Mouse (Mus musculus): ENCODE data around the gene Gm45799. TPM values are rescaled to one million over a fixed set of nuclear protein-coding genes. Genes with fewer than 3 reads are reported as not detected.

Gene Gm45799
- polyA plus RNA-seq (2016; fragmentation: Nextera tagmentation; extraction: Ambion mirVana) = 9.3 and 11.3 TPM in 2 replicates

DNA sequence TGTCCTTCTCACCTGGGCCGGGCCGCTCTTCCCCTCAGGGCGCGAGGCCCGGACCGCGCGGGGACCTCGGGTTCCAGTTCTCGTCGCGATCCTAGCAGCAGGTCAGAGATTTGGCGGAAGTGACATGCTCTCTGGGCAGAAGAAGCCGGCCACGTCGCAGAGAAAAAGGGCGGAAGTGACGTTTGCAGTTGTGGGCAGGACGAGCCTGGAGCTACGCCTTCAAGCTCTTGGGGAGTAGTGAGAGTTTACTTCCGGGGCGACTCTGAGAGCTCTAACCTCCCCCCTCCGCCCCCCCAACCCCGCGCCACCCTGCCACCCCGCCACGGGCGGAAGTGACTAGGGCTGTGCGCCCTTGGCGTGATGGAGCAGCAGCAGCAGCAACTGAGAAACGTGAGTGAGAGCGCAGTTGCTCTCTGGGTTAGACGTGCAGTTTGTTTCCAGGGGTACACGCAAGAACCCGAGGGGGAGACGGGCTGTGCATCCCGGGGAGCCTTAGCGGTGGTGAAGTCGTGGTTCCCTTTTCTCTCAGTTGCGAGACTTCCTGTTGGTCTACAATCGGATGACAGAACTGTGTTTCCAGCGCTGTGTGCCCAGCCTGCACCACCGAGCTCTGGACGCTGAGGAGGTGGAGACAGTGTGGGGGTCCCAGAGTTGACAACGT is at the start of gene Gm45799, which contains the start of gene Arfip2:
Gene Gm45799 (plus strand): TSS at position 320 of the 661 bp plus-strand sequence.
Gene Arfip2 (minus strand): TSS at position 184 of the 661 bp plus-strand sequence.
- peak within 1 kb of the TSS; percentile 82 for H3K4me2 ChIP-seq (replicated peaks)
- WGBS = under 1% methylated on average over 44 of the region's 45 CpGs
- H3K9ac ChIP-seq = peak within 1 kb of the TSS; percentile 89
- H3K4me1 ChIP-seq = peaks cover 25% of the 10 kb centered on the region
- no peaks in the 10 kb centered on the region for H3K27me3 ChIP-seq
- H3K9me3 ChIP-seq (replicated peaks) = no peaks in the 10 kb centered on the region
- H3K4me3 ChIP-seq = peak within 1 kb of the TSS; percentile 71
- peaks cover 33% of the 10 kb centered on the region for H3K36me3 ChIP-seq
- ATAC-seq (ENCODE audit: low FRiP score) = peak; percentile 97
- peak within 1 kb of the TSS; percentile 73 for H3K27ac ChIP-seq

DNA sequence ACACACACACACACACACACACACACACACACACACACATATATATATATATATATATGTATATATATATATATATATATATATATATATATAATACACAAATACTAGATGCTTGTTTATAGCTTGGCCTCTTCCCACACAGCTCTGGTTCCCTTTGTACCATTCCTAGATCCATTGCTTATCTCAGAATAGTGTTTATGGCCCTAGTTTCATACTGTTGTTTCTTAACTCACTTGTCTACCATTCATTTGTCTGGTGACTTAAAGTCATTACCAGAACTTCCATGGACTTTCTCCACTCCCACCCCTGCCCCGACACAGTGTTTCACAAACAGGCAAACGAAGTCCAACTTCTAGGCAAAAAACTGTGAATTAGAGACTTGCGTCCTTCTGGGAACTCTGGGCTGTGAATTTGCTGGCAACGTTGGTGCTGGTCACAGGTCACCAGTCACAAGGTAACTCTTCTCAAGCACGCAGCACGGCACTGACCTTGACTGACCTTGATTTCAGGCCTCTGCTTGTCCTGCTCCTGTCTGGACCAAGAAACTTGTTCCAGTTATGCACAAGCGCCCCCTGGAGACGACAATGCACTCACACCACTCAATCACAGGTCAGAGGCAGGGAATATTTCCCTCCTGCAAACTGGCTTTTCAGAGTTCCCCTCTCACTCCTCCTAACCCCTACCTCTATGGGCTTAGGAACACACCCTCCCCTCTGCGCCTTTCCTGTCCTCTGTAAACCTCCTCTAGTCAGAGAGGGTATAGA is 37.3 kb upstream of the Gm45799 start:
- ATAC-seq (ENCODE audit: low FRiP score) = peak; percentile 71

DNA sequence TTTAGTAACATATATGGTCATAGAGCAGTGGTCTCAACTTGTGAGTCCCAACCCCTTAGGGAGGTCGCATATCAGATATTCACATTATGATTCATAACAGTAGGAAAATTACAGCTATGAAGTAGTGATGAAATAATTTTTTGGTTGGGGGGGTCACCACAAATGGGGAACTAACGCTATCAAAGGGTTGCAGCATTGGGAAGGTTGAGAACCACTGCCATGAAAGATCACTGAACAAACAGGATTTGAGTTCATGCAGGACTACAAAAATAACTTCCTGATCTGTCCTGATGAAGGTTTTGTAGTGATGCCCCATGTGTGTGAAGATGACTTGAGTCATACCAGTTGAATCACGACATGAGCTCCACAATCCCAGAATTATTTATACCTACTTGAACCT is 31.9 kb upstream of the Gm45799 start:
- H3K36me3 ChIP-seq = peaks cover 40% of the 10 kb centered on the region
- no peak overlapping the region for H3K4me2 ChIP-seq (replicated peaks)
- WGBS = 85% methylated on average over 3 of the region's 3 CpGs
- no peaks in the 10 kb centered on the region for H3K27me3 ChIP-seq
- no peaks in the 10 kb centered on the region for H3K9me3 ChIP-seq (replicated peaks)
- H3K9ac ChIP-seq = no peak overlapping the region
- no peak overlapping the region for H3K27ac ChIP-seq
- no peaks in the 10 kb centered on the region for H3K4me1 ChIP-seq
- ATAC-seq (ENCODE audit: low FRiP score) = no peak
- H3K4me3 ChIP-seq = no peak overlapping the region

More for the DNA sequence above, 37.3 kb upstream of the Gm45799 start:
- no peaks in the 10 kb centered on the region for H3K27me3 ChIP-seq
- H3K27ac ChIP-seq = no peak overlapping the region
- H3K9me3 ChIP-seq (replicated peaks) = no peaks in the 10 kb centered on the region
- no peak overlapping the region for H3K4me2 ChIP-seq (replicated peaks)
- H3K4me1 ChIP-seq = no peaks in the 10 kb centered on the region
- H3K4me3 ChIP-seq = no peak overlapping the region
- H3K36me3 ChIP-seq = no peaks in the 10 kb centered on the region
- 36% methylated on average over 9 of the region's 9 CpGs for WGBS
- H3K9ac ChIP-seq = no peak overlapping the region

DNA sequence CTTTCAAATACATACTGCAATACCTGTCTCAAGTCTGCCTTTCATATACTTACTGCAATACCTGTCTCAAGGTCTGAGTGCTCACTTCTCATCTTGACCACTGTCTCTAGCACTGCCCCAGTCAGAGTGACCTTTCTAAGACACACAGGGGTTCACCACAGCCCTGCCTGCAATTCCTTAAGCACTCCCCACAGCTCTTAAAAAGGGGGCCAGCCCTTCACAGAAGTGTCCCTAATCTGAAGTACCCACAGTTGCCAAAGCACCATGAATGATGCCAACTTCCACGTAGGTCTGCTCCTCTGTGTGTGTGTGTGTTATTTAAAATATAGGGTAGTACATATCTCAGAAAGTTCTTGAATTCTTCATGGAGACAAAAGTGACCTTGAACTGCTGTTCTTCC is 28.6 kb upstream of the Gm45799 start:
- H3K9me3 ChIP-seq (replicated peaks) = no peaks in the 10 kb centered on the region
- no peak overlapping the region for H3K4me2 ChIP-seq (replicated peaks)
- 96% methylated on average over 1 of the region's 1 CpGs for WGBS
- no peak overlapping the region for H3K4me3 ChIP-seq
- no peak for ATAC-seq (ENCODE audit: low FRiP score)
- H3K4me1 ChIP-seq = no peaks in the 10 kb centered on the region
- no peak overlapping the region for H3K27ac ChIP-seq
- no peaks in the 10 kb centered on the region for H3K27me3 ChIP-seq
- H3K9ac ChIP-seq = no peak overlapping the region
- H3K36me3 ChIP-seq = peaks cover 73% of the 10 kb centered on the region

- no peak for ATAC-seq (ENCODE audit: low FRiP score)
Measured at GRCm38 (mm10) chr7:105614400-105614799, 26.0 kb upstream of the Gm45799 start.

GRCm38 (mm10) chr7:105615720-105616119 is 24.6 kb upstream of the Gm45799 start:
- Histone ChIP-seq H3K36me3 (peaks cover 100% of the 10 kb centered on the region), H3K9ac (no peak overlapping the region), H3K4me1 (no peaks in the 10 kb centered on the region), H3K4me2 (replicated peaks) (no peak overlapping the region), H3K27ac (no peak overlapping the region), H3K4me3 (no peak overlapping the region), H3K27me3 (no peaks in the 10 kb centered on the region), H3K9me3 (replicated peaks) (no peaks in the 10 kb centered on the region)
- 79% methylated on average over 1 of the region's 1 CpGs for WGBS
- no peak for ATAC-seq (ENCODE audit: low FRiP score)

More at GRCm38 (mm10) chr7:105614400-105614799, 26.0 kb upstream of the Gm45799 start:
- no peak overlapping the region for H3K27ac ChIP-seq
- 84% methylated on average over 1 of the region's 1 CpGs for WGBS
- H3K4me2 ChIP-seq (replicated peaks) = no peak overlapping the region
- H3K4me3 ChIP-seq = no peak overlapping the region
- no peak overlapping the region for H3K9ac ChIP-seq
- H3K4me1 ChIP-seq = no peaks in the 10 kb centered on the region
- H3K36me3 ChIP-seq = peaks cover 99% of the 10 kb centered on the region
- no peaks in the 10 kb centered on the region for H3K27me3 ChIP-seq
- no peaks in the 10 kb centered on the region for H3K9me3 ChIP-seq (replicated peaks)

- no peak overlapping the region for H3K4me3 ChIP-seq
- ATAC-seq (ENCODE audit: low FRiP score) = no peak
- H3K27me3 ChIP-seq = no peaks in the 10 kb centered on the region
- H3K4me2 ChIP-seq (replicated peaks) = no peak overlapping the region
- no peak overlapping the region for H3K9ac ChIP-seq
- 94% methylated on average over 6 of the region's 6 CpGs for WGBS
- no peak overlapping the region for H3K27ac ChIP-seq
- no peaks in the 10 kb centered on the region for H3K9me3 ChIP-seq (replicated peaks)
- H3K36me3 ChIP-seq = peaks cover 100% of the 10 kb centered on the region
- no peaks in the 10 kb centered on the region for H3K4me1 ChIP-seq
Measured at GRCm38 (mm10) chr7:105616561-105616960, 23.8 kb upstream of the Gm45799 start.

DNA sequence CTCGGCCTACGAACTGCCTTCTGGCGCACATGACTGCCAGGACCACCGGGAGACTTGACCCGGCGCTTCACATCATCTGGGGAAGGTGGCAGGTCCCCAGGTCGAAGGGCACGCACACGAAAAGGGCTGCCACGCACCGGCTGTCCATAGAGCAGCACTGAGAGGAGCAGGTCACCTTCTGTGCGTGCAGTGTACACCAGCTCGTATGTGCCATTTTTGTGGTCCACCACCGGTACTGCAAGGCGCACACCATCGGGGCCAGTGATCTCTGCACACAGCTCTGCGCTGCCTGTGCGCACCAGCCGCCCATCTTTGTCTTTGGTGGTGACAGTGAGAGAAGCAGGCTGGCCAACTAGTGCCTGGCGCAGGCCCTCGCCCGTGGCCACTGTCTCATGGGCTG is 22.5 kb upstream of the Gm45799 start:
- Histone ChIP-seq H3K9me3 (replicated peaks) (no peaks in the 10 kb centered on the region), H3K4me3 (no peak overlapping the region), H3K27ac (no peak overlapping the region), H3K27me3 (no peaks in the 10 kb centered on the region), H3K36me3 (peaks cover 99% of the 10 kb centered on the region), H3K4me2 (replicated peaks) (no peak overlapping the region), H3K4me1 (no peaks in the 10 kb centered on the region), H3K9ac (no peak overlapping the region)
- 95% methylated on average over 22 of the region's 22 CpGs for WGBS
- no peak for ATAC-seq (ENCODE audit: low FRiP score)

DNA sequence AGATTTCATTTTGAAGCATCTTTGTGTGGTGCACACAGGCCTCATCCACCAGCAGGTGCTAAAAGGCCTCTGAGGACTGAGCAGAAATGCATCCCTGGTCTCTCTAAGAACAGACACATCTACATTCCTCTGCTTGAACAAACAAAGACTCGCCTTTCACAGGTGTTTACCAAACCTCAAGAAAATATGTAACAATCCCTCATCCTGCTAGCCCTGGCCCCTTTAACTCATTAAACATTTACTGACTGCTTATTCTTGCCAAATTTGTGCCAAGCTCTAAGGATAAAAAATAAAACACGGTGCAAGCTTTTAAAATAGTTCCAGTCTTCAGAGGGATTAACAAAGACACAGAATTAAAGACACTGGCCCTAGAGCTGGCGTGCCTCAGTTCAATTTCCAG is 20.7 kb upstream of the Gm45799 start:
- Histone ChIP-seq H3K4me2 (replicated peaks) (no peak overlapping the region), H3K27me3 (no peaks in the 10 kb centered on the region), H3K9ac (no peak overlapping the region), H3K4me1 (no peaks in the 10 kb centered on the region), H3K9me3 (replicated peaks) (no peaks in the 10 kb centered on the region), H3K36me3 (peaks cover 99% of the 10 kb centered on the region), H3K4me3 (no peak overlapping the region), H3K27ac (no peak overlapping the region)
- ATAC-seq (ENCODE audit: low FRiP score) = no peak
- 83% methylated on average over 3 of the region's 3 CpGs for WGBS

DNA sequence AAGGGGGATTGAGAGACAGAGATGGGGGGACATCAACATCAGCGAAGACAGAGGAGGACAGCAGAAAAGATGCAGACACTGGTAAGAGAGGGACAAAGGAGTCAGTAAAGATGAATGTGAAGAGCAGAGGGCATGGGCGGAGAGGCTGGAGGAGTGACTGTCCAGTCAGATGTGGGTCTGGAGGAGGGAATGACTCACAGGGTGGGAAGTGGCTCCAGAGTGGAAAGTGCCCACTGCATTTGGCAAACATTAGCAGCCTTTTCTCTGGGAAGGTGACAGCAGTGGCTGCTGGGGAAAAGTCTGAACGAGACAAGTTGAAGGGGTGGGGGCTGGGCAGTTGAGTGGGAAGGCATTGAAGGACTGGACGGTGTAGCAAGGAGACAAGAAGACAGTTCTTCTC is 19.3 kb upstream of the Gm45799 start:
- H3K4me2 ChIP-seq (replicated peaks) = no peak overlapping the region
- no peaks in the 10 kb centered on the region for H3K4me1 ChIP-seq
- H3K36me3 ChIP-seq = peaks cover 93% of the 10 kb centered on the region
- ATAC-seq (ENCODE audit: low FRiP score) = no peak
- no peaks in the 10 kb centered on the region for H3K27me3 ChIP-seq
- no peak overlapping the region for H3K9ac ChIP-seq
- no peak overlapping the region for H3K4me3 ChIP-seq
- H3K9me3 ChIP-seq (replicated peaks) = no peaks in the 10 kb centered on the region
- no peak overlapping the region for H3K27ac ChIP-seq
- 80% methylated on average over 4 of the region's 4 CpGs for WGBS

- Histone ChIP-seq H3K4me3 (no peak overlapping the region), H3K36me3 (peaks cover 86% of the 10 kb centered on the region), H3K4me1 (no peaks in the 10 kb centered on the region), H3K4me2 (replicated peaks) (no peak overlapping the region), H3K9me3 (replicated peaks) (no peaks in the 10 kb centered on the region), H3K27me3 (no peaks in the 10 kb centered on the region), H3K27ac (no peak overlapping the region), H3K9ac (no peak overlapping the region)
- WGBS = 79% methylated on average over 8 of the region's 8 CpGs
- ATAC-seq (ENCODE audit: low FRiP score) = no peak
Measured at GRCm38 (mm10) chr7:105621646-105622292, 18.6 kb upstream of the Gm45799 start.

DNA sequence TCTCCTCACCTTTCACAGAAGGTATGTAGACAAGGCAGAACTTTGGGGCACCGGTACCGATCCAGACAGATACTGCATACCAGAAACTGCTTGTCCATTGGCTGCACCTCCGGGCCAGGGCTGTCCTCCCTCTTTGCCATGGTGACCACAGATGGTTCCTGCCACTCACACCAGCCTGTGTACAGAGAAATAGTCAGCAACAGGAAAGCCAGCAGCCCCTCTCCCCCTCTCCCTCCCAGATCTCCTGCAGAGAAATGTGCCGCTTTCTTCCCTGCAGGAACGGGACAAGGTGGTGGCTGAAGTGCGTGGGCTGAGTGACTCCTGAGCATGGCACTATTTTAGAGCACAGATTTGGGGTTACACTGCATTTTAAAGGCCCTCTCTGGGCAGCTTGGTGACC is 15.0 kb upstream of the Gm45799 start:
- H3K36me3 ChIP-seq = peaks cover 50% of the 10 kb centered on the region
- whole genome bisulfite sequencing = 76% methylated on average over 6 of the region's 6 CpGs
- no peaks in the 10 kb centered on the region for H3K9me3 ChIP-seq (replicated peaks)
- no peaks in the 10 kb centered on the region for H3K27me3 ChIP-seq
- no peak for ATAC-seq (ENCODE audit: low FRiP score)
- no peak overlapping the region for H3K4me2 ChIP-seq (replicated peaks)
- no peak overlapping the region for H3K4me3 ChIP-seq
- H3K9ac ChIP-seq = no peak overlapping the region
- H3K4me1 ChIP-seq = peaks cover 13% of the 10 kb centered on the region
- no peak overlapping the region for H3K27ac ChIP-seq

Data from hindbrain, embryonic 12.5 days (tissue).